22 mouse cellular contexts compared by ENCODE assay signal in genomic region chr12:53277393-53277792, GRCm38 (mm10). TPM values are rescaled to one million over a fixed set of nuclear protein-coding genes. Genes with fewer than 3 reads are reported as not detected.
DNase-seq lines count a peak whose midpoint lies in the region; ATAC-seq and TF ChIP-seq lines count a peak whose summit lies in the region.
"Had no signal": no experiment of that assay in that cellular context is flagged by ENCODE, and none has a peak within 500 bp of the region (broad histone marks: within the 10 kb centered on the region; RNA-seq: fewer than 3 reads in every experiment).

No protein-coding gene starts in this region.

- TF ChIP-seq EP300 in CH12.LX (IDR thresholded peaks at IDR 0.05; ENCODE audit: low read length), result no peak

- H3K27ac ChIP-seq in CH12.LX (ENCODE audit: insufficient read depth, low read depth), result no peak overlapping the region
- H3K27ac ChIP-seq in forebrain, embryonic 15.5 days (replicated peaks), result no peak overlapping the region
- H3K27ac ChIP-seq in heart, embryonic 10.5 days, result no peak overlapping the region
- H3K27ac ChIP-seq: embryonic facial prominence, embryonic 10.5 days; embryonic facial prominence, embryonic 12.5 days; forebrain, embryonic 13.5 days had no signal

- H3K4me1 ChIP-seq in CH12.LX (ENCODE audit: control insufficient read depth in 1 of 2, insufficient read depth in 2 of 2), result peaks cover 0 to 15% of the 10 kb centered on the region in 2 experiments; a peak in 2 of 4 replicates
- no peaks in the 10 kb centered on the region for H3K4me1 ChIP-seq in forebrain, embryonic 15.5 days
- H3K4me1 ChIP-seq in heart, embryonic 10.5 days, result no peaks in the 10 kb centered on the region
- H3K4me1 ChIP-seq: embryonic facial prominence, embryonic 12.5 days had no signal

- in situ Hi-C loops in CH12.LX (cut with MboI; ENCODE audit: low pct_ligation_motif_present, low pct_unique_long_range_greater_than_20kb, low sequenced_read_pairs), result no loop called here

- peak; percentile 13 for DNase-seq in CH12.LX (ENCODE audit: extremely low read depth)
- no peak for DNase-seq in kidney, adult 18-20 months
- no peak for DNase-seq in heart, embryonic 10.5 days (ENCODE audit: low spot score)
- DNase-seq: adrenal gland, adult 2 months; adrenal gland, postnatal 10 days; adrenal gland, postnatal 25 days; B cell, adult 2 months; cerebellum, adult 11 months; cerebellum, adult 18-20 months; cerebellum, adult 8-10 months; cerebellum, adult 9-11 months; cerebellum, postnatal 14 days; cerebellum, postnatal 36 days had no signal

- TF ChIP-seq CTCF in CH12.LX (conservative IDR thresholded peaks at IDR 0.05 in 1 of 2, IDR thresholded peaks at IDR 0.05 in 1 of 2; ENCODE audit: low read depth in 2 of 2, low read length in 2 of 2), result no peak

- TF ChIP-seq RAD21 in CH12.LX (IDR thresholded peaks at IDR 0.05; ENCODE audit: low read depth, low read length), result no peak

- H3K9me3 ChIP-seq in CH12.LX (replicated peaks; ENCODE audit: low read length), result no peaks in the 10 kb centered on the region
- no peaks in the 10 kb centered on the region for H3K9me3 ChIP-seq in forebrain, embryonic 15.5 days
- no peaks in the 10 kb centered on the region for H3K9me3 ChIP-seq in heart, embryonic 10.5 days
- H3K9me3 ChIP-seq: embryonic facial prominence, embryonic 10.5 days; embryonic facial prominence, embryonic 12.5 days; forebrain, embryonic 13.5 days had no signal

- H3K79me2 ChIP-seq in CH12.LX (replicated peaks; ENCODE audit: control insufficient read depth, extremely low read depth, insufficient read depth, poor library complexity, severe bottlenecking), result no peaks in the 10 kb centered on the region

- H3K9ac ChIP-seq in CH12.LX (ENCODE audit: insufficient read depth, low read depth), result no peak overlapping the region
- H3K9ac ChIP-seq in forebrain, embryonic 15.5 days (replicated peaks), result no peak overlapping the region
- H3K9ac ChIP-seq: embryonic facial prominence, embryonic 12.5 days; forebrain, embryonic 13.5 days had no signal

- no peaks in the 10 kb centered on the region for H3K27me3 ChIP-seq in CH12.LX (replicated peaks)
- no peaks in the 10 kb centered on the region for H3K27me3 ChIP-seq in forebrain, embryonic 15.5 days
- H3K27me3 ChIP-seq in heart, embryonic 10.5 days (ENCODE audit: insufficient read depth, poor library complexity, severe bottlenecking), result no peaks in the 10 kb centered on the region
- H3K27me3 ChIP-seq: embryonic facial prominence, embryonic 12.5 days; forebrain, embryonic 13.5 days had no signal

- dilution Hi-C loops in CH12.LX (cut with MboI; ENCODE audit: extremely low pct_ligation_motif_present, extremely low pct_unique_long_range_greater_than_20kb, low sequenced_read_pairs), result no loop called here

- no peaks in the 10 kb centered on the region for H3K36me3 ChIP-seq in CH12.LX (replicated peaks in 1 of 2; ENCODE audit: control insufficient read depth in 1 of 2, insufficient read depth in 1 of 2, low read length in 1 of 2)
- no peaks in the 10 kb centered on the region for H3K36me3 ChIP-seq in forebrain, embryonic 15.5 days
- H3K36me3 ChIP-seq in heart, embryonic 10.5 days, result no peaks in the 10 kb centered on the region
- H3K36me3 ChIP-seq: embryonic facial prominence, embryonic 10.5 days; embryonic facial prominence, embryonic 12.5 days had no signal

- WGBS in forebrain, embryonic 15.5 days, result 81% methylated on average over 6 of the region's 6 CpGs
- WGBS in heart, embryonic 10.5 days, result 75% methylated on average over 6 of the region's 6 CpGs

- H3K4me3 ChIP-seq in CH12.LX (replicated peaks in 1 of 3; ENCODE audit: low read depth in 2 of 3, low read length in 2 of 3, poor library complexity in 1 of 3), result no peak overlapping the region
- no peak overlapping the region for H3K4me3 ChIP-seq in forebrain, embryonic 15.5 days
- no peak overlapping the region for H3K4me3 ChIP-seq in heart, embryonic 10.5 days
- H3K4me3 ChIP-seq: embryonic facial prominence, embryonic 10.5 days; embryonic facial prominence, embryonic 12.5 days; forebrain, embryonic 13.5 days had no signal

- peak overlapping the region; percentile 21; the same call in 1 of the 2 replicates for H3K4me2 ChIP-seq in CH12.LX (ENCODE audit: insufficient read depth, low read depth, poor library complexity, severe bottlenecking)
- no peak overlapping the region for H3K4me2 ChIP-seq in forebrain, embryonic 15.5 days (replicated peaks)
- H3K4me2 ChIP-seq: embryonic facial prominence, embryonic 12.5 days; forebrain, embryonic 13.5 days had no signal

- no peak for TF ChIP-seq POLR2A in CH12.LX (IDR thresholded peaks at IDR 0.05; ENCODE audit: low read depth, low read length)

- peak; percentile 92 for ATAC-seq in granulocyte monocyte progenitor cell, adult 5-6 weeks (replicated peaks; ENCODE audit: poor library complexity, severe bottlenecking)
- ATAC-seq in megakaryocyte progenitor cell, adult 5-6 weeks (replicated peaks; ENCODE audit: poor library complexity), result peak; percentile 74
- no peak for ATAC-seq in forebrain, embryonic 15.5 days (replicated peaks)
- ATAC-seq: CD4-positive, CD25-positive, alpha-beta regulatory T cell, adult 4 months; forebrain, embryonic 13.5 days; forebrain, embryonic 16.5 days had no signal

TF ChIP-seq in CH12.LX, 34 proteins besides CTCF, POLR2A, EP300 and RAD21:
- no peak for TF ChIP-seq CHD1 (IDR thresholded peaks at IDR 0.05; ENCODE audit: low read depth, low read length)
- no peak for TF ChIP-seq TBP (conservative IDR thresholded peaks at IDR 0.05; ENCODE audit: low read depth, low read length)
- no peak for TF ChIP-seq NELFE (IDR thresholded peaks at IDR 0.05; ENCODE audit: low read depth, low read length)
- TF ChIP-seq BHLHE40 (IDR thresholded peaks at IDR 0.05; ENCODE audit: low read depth, low read length), result no peak
- TF ChIP-seq ZC3H11A (IDR thresholded peaks at IDR 0.05; ENCODE audit: low read depth, low read length), result no peak
TF ChIP-seq in CH12.LX: peak in this region for 0.

RNA-seq across cellular contexts. Expression of gene Npas3, which starts 28.9 kb away (rescaled TPM):
- total RNA-seq in CH12.LX (2012; rRNA removed) (0.71 TPM in 1 of 2 replicates, not detected in the other), CH12.LX (2014; rRNA removed) (0.07 and 0.13 TPM in 2 replicates)
- polyA plus RNA-seq in CH12.LX (2012; ENCODE audit: insufficient read length, low read depth), result 0.13 and 0.18 TPM in 2 replicates
- total RNA-seq in granulocyte monocyte progenitor cell, adult 5-6 weeks (2014; fragmentation: Nextera tagmentation), result not detected in 2 replicates
- total RNA-seq in granulocyte monocyte progenitor cell, adult 5-6 weeks (2017), result 0.04 and 14.0 TPM in 2 replicates
- not detected in 2 replicates for total RNA-seq in megakaryocyte progenitor cell, adult 5-6 weeks (2015)
- total RNA-seq in megakaryocyte progenitor cell, adult 5-6 weeks (2017), result not detected in 2 replicates
- 16.1 and 18.3 TPM in 2 replicates for polyA plus RNA-seq in forebrain, embryonic 15.5 days (2015; fragmentation: Nextera tagmentation; extraction: Ambion mirVana)
- polyA plus RNA-seq in heart, embryonic 10.5 days (2016; fragmentation: Nextera tagmentation; extraction: Ambion mirVana), result 0.54 and 1.8 TPM in 2 replicates
- total RNA-seq: MEL had no signal
